ENCODE assay signal across 18 mouse cellular contexts in the genomic region with DNA sequence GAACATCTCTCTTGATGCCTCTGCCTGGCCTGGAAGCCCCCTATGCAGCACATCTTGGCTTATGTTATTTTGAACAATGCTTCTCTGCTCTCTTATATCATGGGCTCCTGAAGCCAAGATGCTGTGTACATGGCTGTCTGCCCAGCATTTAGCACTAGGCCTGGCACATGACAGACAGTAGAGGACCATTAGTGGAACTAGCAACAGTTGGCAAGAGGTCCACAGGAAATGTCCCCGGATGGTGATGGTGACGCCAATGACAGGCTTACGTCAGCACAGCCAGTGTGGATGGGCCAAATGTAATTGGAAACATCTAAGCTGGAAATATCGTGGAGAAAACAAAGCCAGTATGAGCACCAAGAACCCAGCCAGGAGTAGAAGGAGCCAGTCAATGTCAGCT.
A peak's percentile ranks its signal among the peaks of the same experiment; 100 is the strongest.
DNase-seq lines count a peak whose midpoint lies in the region; ATAC-seq lines count a peak whose summit lies in the region.
"Had no signal": no experiment of that assay in that cellular context is flagged by ENCODE, and none has a peak within 500 bp of the region (broad histone marks: within the 10 kb centered on the region; RNA-seq: fewer than 3 reads in every experiment).

No protein-coding gene starts in this region.

- peak; percentile 39 for DNase-seq in embryonic facial prominence, embryonic 14.5 days (ENCODE audit: low spot score)
- no peak for DNase-seq in embryonic facial prominence, embryonic 10.5 days (ENCODE audit: low spot score)
- peak; percentile 75 to 84 for DNase-seq in heart, postnatal 10 days
- DNase-seq in lung, postnatal 10 days, result peak; percentile 86
- no peak for DNase-seq in midbrain, embryonic 14.5 days
- DNase-seq in liver, result no peak
- DNase-seq: cerebellum, adult 8-10 months; thymus, postnatal 36 days had no signal

- H3K9ac ChIP-seq in embryonic facial prominence, embryonic 14.5 days (ENCODE audit: low read depth, low read length), result no peak overlapping the region
- no peak overlapping the region for H3K9ac ChIP-seq in embryonic facial prominence, embryonic 15.5 days
- no peak overlapping the region for H3K9ac ChIP-seq in hindbrain, embryonic 16.5 days (ENCODE audit: low read depth, low read length)
- H3K9ac ChIP-seq in midbrain, embryonic 14.5 days (replicated peaks; ENCODE audit: low read length), result no peak overlapping the region
- H3K9ac ChIP-seq: hindbrain, embryonic 13.5 days; limb, embryonic 12.5 days; midbrain, embryonic 13.5 days had no signal

- no peak for ATAC-seq in embryonic facial prominence, embryonic 14.5 days (ENCODE audit: low read depth)
- peak; percentile 69 for ATAC-seq in embryonic facial prominence, embryonic 15.5 days (ENCODE audit: insufficient number of reproducible peaks, low FRiP score, low TSS enrichment, low read depth)
- ATAC-seq in hindbrain, embryonic 16.5 days, result no peak
- ATAC-seq in midbrain, embryonic 14.5 days (ENCODE audit: low FRiP score, low TSS enrichment), result no peak
- ATAC-seq: intestine, embryonic 16.5 days; midbrain, embryonic 13.5 days; Patski had no signal

- H3K4me1 ChIP-seq in embryonic facial prominence, embryonic 14.5 days (ENCODE audit: control insufficient read depth, insufficient read depth, low read length), result no peaks in the 10 kb centered on the region
- no peaks in the 10 kb centered on the region for H3K4me1 ChIP-seq in embryonic facial prominence, embryonic 10.5 days
- H3K4me1 ChIP-seq in embryonic facial prominence, embryonic 15.5 days, result no peaks in the 10 kb centered on the region
- no peaks in the 10 kb centered on the region for H3K4me1 ChIP-seq in hindbrain, embryonic 16.5 days (ENCODE audit: control insufficient read depth, insufficient read depth, low read depth, low read length)
- H3K4me1 ChIP-seq in midbrain, embryonic 14.5 days (ENCODE audit: control insufficient read depth, insufficient read depth, low read length), result no peaks in the 10 kb centered on the region
- H3K4me1 ChIP-seq: midbrain, embryonic 13.5 days had no signal

- no peaks in the 10 kb centered on the region for H3K9me3 ChIP-seq in embryonic facial prominence, embryonic 14.5 days (ENCODE audit: control insufficient read depth, low read length)
- H3K9me3 ChIP-seq in embryonic facial prominence, embryonic 10.5 days, result no peaks in the 10 kb centered on the region
- no peaks in the 10 kb centered on the region for H3K9me3 ChIP-seq in embryonic facial prominence, embryonic 15.5 days (replicated peaks)
- no peaks in the 10 kb centered on the region for H3K9me3 ChIP-seq in hindbrain, embryonic 16.5 days (ENCODE audit: control insufficient read depth, low read length)
- H3K9me3 ChIP-seq in midbrain, embryonic 14.5 days (ENCODE audit: control insufficient read depth, low read length), result no peaks in the 10 kb centered on the region
- H3K9me3 ChIP-seq: hindbrain, embryonic 13.5 days; limb, embryonic 12.5 days had no signal

- no peaks in the 10 kb centered on the region for H3K27me3 ChIP-seq in embryonic facial prominence, embryonic 14.5 days (replicated peaks; ENCODE audit: control insufficient read depth, insufficient read depth, low read length)
- H3K27me3 ChIP-seq in embryonic facial prominence, embryonic 10.5 days (replicated peaks; ENCODE audit: low read depth, poor library complexity, severe bottlenecking), result no peaks in the 10 kb centered on the region
- H3K27me3 ChIP-seq in embryonic facial prominence, embryonic 15.5 days, result no peaks in the 10 kb centered on the region
- no peaks in the 10 kb centered on the region for H3K27me3 ChIP-seq in hindbrain, embryonic 16.5 days (replicated peaks; ENCODE audit: control insufficient read depth, insufficient read depth, low read length)
- no peaks in the 10 kb centered on the region for H3K27me3 ChIP-seq in midbrain, embryonic 14.5 days (ENCODE audit: control insufficient read depth, insufficient read depth, low read length)
- H3K27me3 ChIP-seq: hindbrain, embryonic 13.5 days; limb, embryonic 12.5 days; midbrain, embryonic 13.5 days; Patski had no signal

- H3K27ac ChIP-seq in embryonic facial prominence, embryonic 14.5 days (replicated peaks; ENCODE audit: low read depth, low read length), result no peak overlapping the region
- H3K27ac ChIP-seq in embryonic facial prominence, embryonic 10.5 days (replicated peaks), result no peak overlapping the region
- H3K27ac ChIP-seq in embryonic facial prominence, embryonic 15.5 days (replicated peaks), result no peak overlapping the region
- H3K27ac ChIP-seq in hindbrain, embryonic 16.5 days (ENCODE audit: low read depth, low read length), result no peak overlapping the region
- no peak overlapping the region for H3K27ac ChIP-seq in midbrain, embryonic 14.5 days (replicated peaks; ENCODE audit: low read depth, low read length)
- H3K27ac ChIP-seq: hindbrain, embryonic 13.5 days; left cerebral cortex, adult 2 months; limb, embryonic 12.5 days; macrophage; midbrain, embryonic 13.5 days; stomach, postnatal 0 days had no signal

- H3K4me2 ChIP-seq in embryonic facial prominence, embryonic 14.5 days (ENCODE audit: low read depth, low read length), result no peak overlapping the region
- H3K4me2 ChIP-seq in embryonic facial prominence, embryonic 15.5 days (replicated peaks), result no peak overlapping the region
- H3K4me2 ChIP-seq in hindbrain, embryonic 16.5 days (ENCODE audit: low read length), result no peak overlapping the region
- H3K4me2 ChIP-seq in midbrain, embryonic 14.5 days (ENCODE audit: low read length), result no peak overlapping the region
- H3K4me2 ChIP-seq: hindbrain, embryonic 13.5 days; limb, embryonic 12.5 days; midbrain, embryonic 13.5 days had no signal

- intact Hi-C loops in heart, postnatal 10 days (cut with DNase I), result no loop called here

- H3K36me3 ChIP-seq in embryonic facial prominence, embryonic 14.5 days (ENCODE audit: control insufficient read depth, insufficient read depth, low read length), result no peaks in the 10 kb centered on the region
- H3K36me3 ChIP-seq in embryonic facial prominence, embryonic 10.5 days (replicated peaks), result no peaks in the 10 kb centered on the region
- no peaks in the 10 kb centered on the region for H3K36me3 ChIP-seq in embryonic facial prominence, embryonic 15.5 days
- no peaks in the 10 kb centered on the region for H3K36me3 ChIP-seq in hindbrain, embryonic 16.5 days (ENCODE audit: control insufficient read depth, insufficient read depth, low read length)
- H3K36me3 ChIP-seq in midbrain, embryonic 14.5 days (ENCODE audit: control insufficient read depth, insufficient read depth, low read length), result no peaks in the 10 kb centered on the region
- H3K36me3 ChIP-seq: hindbrain, embryonic 13.5 days; limb, embryonic 12.5 days; midbrain, embryonic 13.5 days had no signal

- no peak overlapping the region for H3K4me3 ChIP-seq in embryonic facial prominence, embryonic 14.5 days (ENCODE audit: low read depth, low read length)
- no peak overlapping the region for H3K4me3 ChIP-seq in embryonic facial prominence, embryonic 10.5 days
- no peak overlapping the region for H3K4me3 ChIP-seq in embryonic facial prominence, embryonic 15.5 days (replicated peaks)
- H3K4me3 ChIP-seq in hindbrain, embryonic 16.5 days (ENCODE audit: low read length), result no peak overlapping the region
- H3K4me3 ChIP-seq in midbrain, embryonic 14.5 days (replicated peaks; ENCODE audit: low read depth, low read length), result no peak overlapping the region
- H3K4me3 ChIP-seq: hindbrain, embryonic 13.5 days; left cerebral cortex, adult 2 months; limb, embryonic 12.5 days; midbrain, embryonic 13.5 days had no signal

- WGBS in embryonic facial prominence, embryonic 14.5 days, result 77% methylated on average over 4 of the region's 4 CpGs
- WGBS in embryonic facial prominence, embryonic 10.5 days, result 89% methylated on average over 4 of the region's 4 CpGs
- WGBS in embryonic facial prominence, embryonic 15.5 days, result 67% methylated on average over 4 of the region's 4 CpGs
- WGBS in hindbrain, embryonic 16.5 days, result 78% methylated on average over 4 of the region's 4 CpGs
- 93% methylated on average over 4 of the region's 4 CpGs for WGBS in midbrain, embryonic 14.5 days

Comparison
In these comparisons a context has a peak if more than half of its experiments do, and no peak if none do; other contexts are left out.
1. DNase-seq: peak in embryonic facial prominence, embryonic 14.5 days (single experiment), heart, postnatal 10 days (2 of 2) and lung, postnatal 10 days (single experiment); none in embryonic facial prominence, embryonic 10.5 days (single experiment), midbrain, embryonic 14.5 days (single experiment) and liver (single experiment).